Mouse (Mus musculus) heart, adult 10 weeks (tissue): ENCODE data around the gene Ap5s1. TPM values are rescaled to one million over a fixed set of nuclear protein-coding genes. Genes with fewer than 3 reads are reported as not detected.

Experiments
- polyA plus RNA-seq: library from polyadenylated mRNA; stranded (reverse); fragments of 350-450 nt; fragmentation: Illumina TruSeq; extraction: RNeasy Lipid Tissue Mini Kit (QIAGEN cat#74804); gene quantifications from one replicate; pipeline ENCODE4 v1.2.3, GENCODE M21; 2014; ENCODE audit warnings: low read depth, low replicate concordance

Ap5s1 gene
- 41.9 TPM for polyA plus RNA-seq

DNA sequence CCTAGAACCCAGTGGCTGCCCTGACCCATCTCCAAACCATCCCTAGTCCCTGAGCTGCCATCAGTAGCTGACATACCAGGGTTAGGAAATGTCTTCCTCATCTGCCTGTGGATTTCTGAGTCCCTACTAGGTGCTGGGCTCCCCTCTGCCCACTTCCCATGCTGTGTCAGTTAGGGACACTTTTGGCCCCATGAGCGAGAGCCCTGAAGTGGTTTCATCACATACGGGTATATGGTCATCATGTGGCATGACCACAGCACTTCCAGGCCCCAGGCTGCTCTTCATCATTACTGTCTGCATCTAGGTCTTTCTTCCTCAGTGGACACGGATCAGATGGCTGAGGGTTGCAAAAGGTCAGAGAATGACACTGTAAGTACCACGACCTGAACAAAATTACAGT is at the start of gene Ap5s1:
Gene Ap5s1 (plus strand): TSS at position 301 of the 400 bp plus-strand sequence.

GRCm38 (mm10) chr2:131159938-131160581 is 46.8 kb upstream of the Ap5s1 start, which contains the start of gene 1700037H04Rik:
Gene 1700037H04Rik (minus strand): TSS chr2:131160081.

GRCm38 (mm10) chr2:131179990-131180587 is 26.8 kb upstream of the Ap5s1 start, which contains the start of gene Cenpb:
Gene Cenpb (minus strand): TSS chr2:131180067.

GRCm38 (mm10) chr2:131186771-131187601 is 19.9 kb upstream of the Ap5s1 start, which contains the start of the genes Cdc25b and Spef1:
Gene Cdc25b (plus strand): TSS chr2:131186949.
Gene Spef1 (minus strand): TSS chr2:131187282.

DNA sequence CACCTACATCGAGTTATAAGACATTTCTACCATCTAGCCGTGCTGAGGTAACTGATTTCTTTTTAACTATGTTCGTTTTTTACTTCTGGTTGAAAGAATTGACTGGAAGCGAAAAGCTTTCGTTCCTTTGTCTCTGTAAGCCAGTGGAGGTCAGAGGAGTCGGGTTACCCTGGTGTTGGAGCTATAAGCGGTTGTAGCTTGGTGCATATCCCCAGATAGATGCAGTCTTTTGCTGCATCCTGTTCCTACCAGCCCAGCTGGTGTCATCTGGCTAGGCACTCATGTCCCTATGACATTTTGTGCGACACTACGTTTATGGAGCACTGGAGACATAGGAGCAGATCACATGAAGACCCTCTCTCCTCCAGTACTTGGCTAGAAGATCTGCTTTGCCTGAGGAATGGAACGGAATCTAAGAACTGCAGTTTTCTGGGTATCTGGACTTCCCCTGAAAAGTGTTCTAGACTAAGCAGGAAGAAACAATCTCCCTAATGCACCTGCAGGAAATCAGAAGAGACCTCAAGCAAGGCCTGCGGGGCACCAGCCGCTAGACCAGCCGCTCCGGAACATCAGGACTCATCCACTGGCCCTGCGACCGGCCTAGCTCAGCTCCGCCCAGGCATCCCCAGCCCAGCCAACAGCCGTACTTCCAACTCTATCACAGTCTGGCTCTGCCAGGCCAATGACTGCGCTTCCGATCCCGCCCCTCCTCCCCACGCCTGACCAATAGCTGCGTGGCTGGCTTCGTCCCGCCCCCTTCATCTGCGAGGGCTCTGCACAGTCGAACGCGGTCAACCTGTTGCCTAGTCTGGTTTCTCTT is 26.6 kb downstream of the Ap5s1 start, which contains the start of gene Mavs:
Gene Mavs (plus strand): TSS at position 757 of the 820 bp plus-strand sequence.

GRCm38 (mm10) chr2:131262213-131262672 is 55.4 kb downstream of the Ap5s1 start, which contains the start of gene Pank2:
Gene Pank2 (plus strand): TSS chr2:131262495.

Other genes with a start within 250 kb of the Ap5s1 start
- 11.4 TPM for gene Gfra4, start 164.0 kb upstream of the Ap5s1 start, polyA plus RNA-seq
- 3.7 TPM for gene Adam33, start 143.3 kb upstream of the Ap5s1 start, polyA plus RNA-seq
- 1.8 TPM for gene Siglec1, start 120.3 kb upstream of the Ap5s1 start, polyA plus RNA-seq
- 21.7 TPM for gene Hspa12b, start 79.8 kb upstream of the Ap5s1 start, polyA plus RNA-seq
- gene Gm11037, start 73.6 kb upstream of the Ap5s1 start, polyA plus RNA-seq = not detected
- 10.3 TPM for gene 1700037H04Rik, start 47.0 kb upstream of the Ap5s1 start, polyA plus RNA-seq
- gene Cenpb, start 27.0 kb upstream of the Ap5s1 start, polyA plus RNA-seq = 83.1 TPM
- 3.6 TPM for gene Cdc25b, start 20.1 kb upstream of the Ap5s1 start, polyA plus RNA-seq
- gene Spef1, start 19.8 kb upstream of the Ap5s1 start, polyA plus RNA-seq = 5.3 TPM
- 56.9 TPM for gene Mavs, start 27.0 kb downstream of the Ap5s1 start, polyA plus RNA-seq
- 21.8 TPM for gene Pank2, start 55.4 kb downstream of the Ap5s1 start, polyA plus RNA-seq
- gene Rnf24, start 145.8 kb downstream of the Ap5s1 start, polyA plus RNA-seq = 2.8 TPM